In the genomic region with DNA sequence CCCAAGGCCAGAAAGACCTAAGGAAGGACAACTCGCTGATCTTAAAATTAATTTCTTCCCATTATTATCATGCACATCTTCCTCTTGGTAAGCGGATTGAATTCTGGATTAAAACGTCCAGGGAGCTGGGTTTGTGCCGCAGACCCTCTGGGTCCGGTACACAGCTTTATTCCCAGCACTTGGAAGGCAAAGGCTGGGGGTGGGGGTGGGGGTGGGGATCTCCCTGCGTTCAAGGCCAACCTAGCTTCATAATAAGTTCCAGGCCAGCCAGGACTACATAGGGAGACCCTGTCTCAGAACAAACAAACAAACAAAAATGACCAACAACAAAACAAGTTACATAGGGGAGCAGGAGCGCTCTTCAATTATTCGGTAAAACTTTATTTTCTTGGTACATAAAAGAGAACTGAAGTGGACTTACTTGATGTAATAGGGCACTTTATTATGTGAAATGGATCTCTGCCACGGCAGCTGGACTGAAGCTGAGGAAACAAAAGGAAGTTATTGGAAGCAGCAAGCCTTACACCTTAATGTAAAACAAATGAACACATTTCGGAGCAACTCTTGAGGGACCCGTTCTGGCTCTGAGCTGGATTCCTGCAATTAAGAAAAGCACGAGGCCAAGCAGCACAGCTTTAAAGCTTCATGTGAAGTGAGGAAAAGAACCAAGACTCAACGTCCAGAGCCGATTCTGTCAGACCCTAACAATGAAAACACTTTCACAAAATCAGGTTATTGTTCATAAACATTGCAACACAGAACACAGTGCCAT, we compare ENCODE assay signal across 17 mouse cellular contexts.
DNase-seq lines count a peak whose midpoint lies in the region; ATAC-seq and TF ChIP-seq lines count a peak whose summit lies in the region.
"Had no signal": no experiment of that assay in that cellular context is flagged by ENCODE, and none has a peak within 500 bp of the region (broad histone marks: within the 10 kb centered on the region; RNA-seq: fewer than 3 reads in every experiment).

No protein-coding gene starts in this region.

- peak; percentile 13 for DNase-seq in forebrain, embryonic 14.5 days (ENCODE audit: low spot score)
- DNase-seq in midbrain, embryonic 14.5 days: peak; percentile 14
- DNase-seq in limb, embryonic 11.5 days (ENCODE audit: low spot score): peak; percentile 33
- no peak for DNase-seq in spleen, postnatal 10 days (ENCODE audit: low spot score in 2 of 2)
- DNase-seq in kidney, postnatal 25 days: no peak
- no peak for DNase-seq in liver, postnatal 0 days
- DNase-seq: adrenal gland, adult 2 months; cerebellum, adult 9-11 months; heart, postnatal 36 days; lung, embryonic 14.5 days; lung, postnatal 4 days had no signal

- H3K27ac ChIP-seq in forebrain, embryonic 14.5 days (ENCODE audit: low read depth, low read length): no peak overlapping the region
- no peak overlapping the region for H3K27ac ChIP-seq in forebrain, embryonic 12.5 days
- H3K27ac ChIP-seq in midbrain, embryonic 14.5 days (replicated peaks; ENCODE audit: low read depth, low read length): no peak overlapping the region
- no peak overlapping the region for H3K27ac ChIP-seq in midbrain, embryonic 16.5 days (ENCODE audit: low read length)
- no peak overlapping the region for H3K27ac ChIP-seq in limb, embryonic 11.5 days (replicated peaks; ENCODE audit: low read depth, low read length)
- H3K27ac ChIP-seq in liver, postnatal 0 days (ENCODE audit: low read depth): no peak overlapping the region
- H3K27ac ChIP-seq: heart, embryonic 13.5 days; kidney, embryonic 15.5 days; liver, embryonic 12.5 days had no signal

- WGBS in forebrain, embryonic 14.5 days: 73% methylated on average over 14 of the region's 14 CpGs
- WGBS in forebrain, embryonic 12.5 days: 71% methylated on average over 14 of the region's 14 CpGs
- 84% methylated on average over 14 of the region's 14 CpGs for WGBS in midbrain, embryonic 14.5 days
- 74% methylated on average over 14 of the region's 14 CpGs for WGBS in midbrain, embryonic 16.5 days
- 48% methylated on average over 14 of the region's 14 CpGs for WGBS in limb, embryonic 11.5 days
- 88% methylated on average over 14 of the region's 14 CpGs for WGBS in liver, postnatal 0 days (ENCODE audit: insufficient replicate concordance)

- H3K9me3 ChIP-seq in forebrain, embryonic 14.5 days (replicated peaks; ENCODE audit: control insufficient read depth, low read length): no peaks in the 10 kb centered on the region
- no peaks in the 10 kb centered on the region for H3K9me3 ChIP-seq in forebrain, embryonic 12.5 days
- H3K9me3 ChIP-seq in midbrain, embryonic 14.5 days (ENCODE audit: control insufficient read depth, low read length): no peaks in the 10 kb centered on the region
- H3K9me3 ChIP-seq in midbrain, embryonic 16.5 days (replicated peaks; ENCODE audit: control insufficient read depth, low read length, poor library complexity, severe bottlenecking): no peaks in the 10 kb centered on the region
- H3K9me3 ChIP-seq in limb, embryonic 11.5 days (ENCODE audit: control insufficient read depth, low read length): no peaks in the 10 kb centered on the region
- no peaks in the 10 kb centered on the region for H3K9me3 ChIP-seq in liver, postnatal 0 days (ENCODE audit: low read length)
- H3K9me3 ChIP-seq: heart, embryonic 13.5 days; kidney, embryonic 15.5 days; liver, embryonic 12.5 days had no signal

- TF ChIP-seq CTCF in liver, postnatal 0 days (IDR thresholded peaks at IDR 0.05; ENCODE audit: low read depth): no peak

- H3K4me2 ChIP-seq in forebrain, embryonic 14.5 days (ENCODE audit: low read length): no peak overlapping the region
- no peak overlapping the region for H3K4me2 ChIP-seq in forebrain, embryonic 12.5 days
- no peak overlapping the region for H3K4me2 ChIP-seq in midbrain, embryonic 14.5 days (ENCODE audit: low read length)
- no peak overlapping the region for H3K4me2 ChIP-seq in midbrain, embryonic 16.5 days (ENCODE audit: low read length)
- no peak overlapping the region for H3K4me2 ChIP-seq in limb, embryonic 11.5 days (ENCODE audit: low read depth, severe bottlenecking)
- no peak overlapping the region for H3K4me2 ChIP-seq in liver, postnatal 0 days (ENCODE audit: low read depth, low read length)
- H3K4me2 ChIP-seq: heart, embryonic 13.5 days; kidney, embryonic 15.5 days; liver, embryonic 12.5 days; lung, embryonic 14.5 days had no signal

- H3K4me3 ChIP-seq in forebrain, embryonic 14.5 days (ENCODE audit: low read depth, low read length): no peak overlapping the region
- H3K4me3 ChIP-seq in forebrain, embryonic 12.5 days (replicated peaks): no peak overlapping the region
- no peak overlapping the region for H3K4me3 ChIP-seq in midbrain, embryonic 14.5 days (replicated peaks; ENCODE audit: low read depth, low read length)
- H3K4me3 ChIP-seq in midbrain, embryonic 16.5 days (ENCODE audit: low read depth, low read length): no peak overlapping the region
- H3K4me3 ChIP-seq in limb, embryonic 11.5 days (ENCODE audit: low read depth, low read length): no peak overlapping the region
- no peak overlapping the region for H3K4me3 ChIP-seq in liver, postnatal 0 days (ENCODE audit: low read depth, low read length)
- H3K4me3 ChIP-seq: heart, embryonic 13.5 days; kidney, embryonic 15.5 days; liver, embryonic 12.5 days had no signal

- no peak overlapping the region for H3K9ac ChIP-seq in forebrain, embryonic 14.5 days (ENCODE audit: low read length)
- H3K9ac ChIP-seq in forebrain, embryonic 12.5 days: no peak overlapping the region
- no peak overlapping the region for H3K9ac ChIP-seq in midbrain, embryonic 14.5 days (replicated peaks; ENCODE audit: low read length)
- H3K9ac ChIP-seq in midbrain, embryonic 16.5 days (ENCODE audit: low read depth, low read length): no peak overlapping the region
- no peak overlapping the region for H3K9ac ChIP-seq in limb, embryonic 11.5 days (ENCODE audit: low read length)
- H3K9ac ChIP-seq in liver, postnatal 0 days (replicated peaks): no peak overlapping the region
- H3K9ac ChIP-seq: heart, embryonic 13.5 days; kidney, embryonic 15.5 days; liver, embryonic 12.5 days; lung, embryonic 14.5 days had no signal

- H3K4me1 ChIP-seq in forebrain, embryonic 14.5 days (ENCODE audit: control insufficient read depth, insufficient read depth, low read length): no peaks in the 10 kb centered on the region
- no peaks in the 10 kb centered on the region for H3K4me1 ChIP-seq in forebrain, embryonic 12.5 days
- no peaks in the 10 kb centered on the region for H3K4me1 ChIP-seq in midbrain, embryonic 14.5 days (ENCODE audit: control insufficient read depth, insufficient read depth, low read length)
- H3K4me1 ChIP-seq in midbrain, embryonic 16.5 days (ENCODE audit: control insufficient read depth, insufficient read depth, low read length): no peaks in the 10 kb centered on the region
- H3K4me1 ChIP-seq in limb, embryonic 11.5 days (ENCODE audit: control insufficient read depth, insufficient read depth, low read length): no peaks in the 10 kb centered on the region
- no peaks in the 10 kb centered on the region; the same call in 1 of the 2 replicates for H3K4me1 ChIP-seq in liver, postnatal 0 days (ENCODE audit: insufficient read depth)
- H3K4me1 ChIP-seq: heart, embryonic 13.5 days; kidney, embryonic 15.5 days; liver, embryonic 12.5 days had no signal

- TF ChIP-seq EP300 in liver, postnatal 0 days (IDR thresholded peaks at IDR 0.05; ENCODE audit: low read depth): no peak

- no peak for ATAC-seq in forebrain, embryonic 14.5 days
- no peak for ATAC-seq in forebrain, embryonic 12.5 days (ENCODE audit: low FRiP score)
- no peak for ATAC-seq in midbrain, embryonic 14.5 days (ENCODE audit: low FRiP score, low TSS enrichment)
- ATAC-seq in midbrain, embryonic 16.5 days: no peak
- peak; percentile 51; the same call in 1 of the 2 replicates for ATAC-seq in limb, embryonic 11.5 days (ENCODE audit: insufficient number of reproducible peaks, low FRiP score, low TSS enrichment, low read depth)
- no peak for ATAC-seq in liver, postnatal 0 days
- ATAC-seq: intestine, embryonic 16.5 days; liver, embryonic 12.5 days had no signal

- no peaks in the 10 kb centered on the region for H3K36me3 ChIP-seq in forebrain, embryonic 14.5 days (ENCODE audit: control insufficient read depth, insufficient read depth, low read length)
- no peaks in the 10 kb centered on the region for H3K36me3 ChIP-seq in forebrain, embryonic 12.5 days (replicated peaks)
- H3K36me3 ChIP-seq in midbrain, embryonic 14.5 days (ENCODE audit: control insufficient read depth, insufficient read depth, low read length): no peaks in the 10 kb centered on the region
- no peaks in the 10 kb centered on the region for H3K36me3 ChIP-seq in midbrain, embryonic 16.5 days (ENCODE audit: control insufficient read depth, insufficient read depth, low read length)
- no peaks in the 10 kb centered on the region for H3K36me3 ChIP-seq in limb, embryonic 11.5 days (ENCODE audit: control insufficient read depth, insufficient read depth, low read length)
- no peaks in the 10 kb centered on the region for H3K36me3 ChIP-seq in liver, postnatal 0 days (replicated peaks; ENCODE audit: insufficient read depth, low read length)
- H3K36me3 ChIP-seq: liver, embryonic 12.5 days had no signal

- H3K27me3 ChIP-seq in forebrain, embryonic 14.5 days (replicated peaks; ENCODE audit: control insufficient read depth, insufficient read depth, low read length): no peaks in the 10 kb centered on the region
- no peaks in the 10 kb centered on the region for H3K27me3 ChIP-seq in forebrain, embryonic 12.5 days
- no peaks in the 10 kb centered on the region for H3K27me3 ChIP-seq in midbrain, embryonic 14.5 days (ENCODE audit: control insufficient read depth, insufficient read depth, low read length)
- no peaks in the 10 kb centered on the region for H3K27me3 ChIP-seq in midbrain, embryonic 16.5 days (ENCODE audit: control insufficient read depth, insufficient read depth, low read depth, low read length)
- no peaks in the 10 kb centered on the region for H3K27me3 ChIP-seq in limb, embryonic 11.5 days (ENCODE audit: control insufficient read depth, insufficient read depth, low read length)
- H3K27me3 ChIP-seq in liver, postnatal 0 days (ENCODE audit: insufficient read depth, low read length): no peaks in the 10 kb centered on the region
- H3K27me3 ChIP-seq: heart, embryonic 13.5 days; kidney, embryonic 15.5 days; liver, embryonic 12.5 days had no signal

Comparison
In these comparisons a context has a peak if more than half of its experiments do, and no peak if none do; other contexts are left out.
1. DNase-seq: peak in forebrain, embryonic 14.5 days (single experiment), midbrain, embryonic 14.5 days (single experiment) and limb, embryonic 11.5 days (single experiment); none in spleen, postnatal 10 days (0 of 2), kidney, postnatal 25 days (0 of 2) and liver, postnatal 0 days (single experiment).